Mouse (Mus musculus) erythroblast, embryonic 14.5 days (primary cell): ENCODE results near the gene Ptprg.

ENCODE experiments used
- GATA1 ChIP-seq: IDR thresholded peaks from 2 replicates; pipeline ENCODE4 v1.6.1; 2012; ENCODE audit warnings: low read length, inconsistent platforms, mixed read lengths
- TAL1 ChIP-seq: IDR thresholded peaks from 3 replicates; pipeline ENCODE4 v1.6.1; 2012; ENCODE audit warnings: low read length, inconsistent platforms, mixed read lengths

DNA sequence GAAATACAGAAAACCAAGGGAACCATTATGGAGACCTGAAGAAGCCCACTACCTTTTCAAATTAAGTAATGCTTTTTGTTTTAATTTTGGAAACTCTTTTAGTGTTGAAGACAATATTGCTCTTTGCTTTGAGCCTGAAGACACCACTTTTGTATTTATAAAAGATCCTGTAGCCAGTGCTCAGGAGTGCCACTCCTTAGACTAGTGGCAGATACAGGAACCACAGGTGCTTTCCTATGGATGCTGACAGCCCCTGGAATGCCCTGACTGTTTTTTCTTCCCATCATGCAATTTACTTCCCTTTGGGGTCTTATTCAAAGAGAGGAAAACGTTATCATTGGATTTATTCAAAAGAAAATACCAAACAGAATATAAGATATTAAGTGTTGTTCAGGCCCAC, 381.9 kb downstream of the Ptprg start:
- no peak for TF ChIP-seq GATA1
- no peak for TF ChIP-seq TAL1
